In genomic region chr4:137609281-137609680, GRCm38 (mm10) we compare ENCODE assay signal across 25 mouse cellular contexts. TPM values are rescaled to one million over a fixed set of nuclear protein-coding genes. Genes with fewer than 3 reads are reported as not detected.
DNase-seq lines count a peak whose midpoint lies in the region; ATAC-seq and TF ChIP-seq lines count a peak whose summit lies in the region.
"Had no signal": no experiment of that assay in that cellular context is flagged by ENCODE, and none has a peak within 500 bp of the region (broad histone marks: within the 10 kb centered on the region; RNA-seq: fewer than 3 reads in every experiment).

No protein-coding gene starts in this region.

- no peaks in the 10 kb centered on the region for H3K4me1 ChIP-seq in lung, embryonic 14.5 days (ENCODE audit: insufficient read depth)
- H3K4me1 ChIP-seq in CH12.LX (ENCODE audit: control insufficient read depth in 1 of 2, insufficient read depth in 2 of 2), result peaks cover 3 to 10% of the 10 kb centered on the region in 2 experiments
- peaks cover 39% of the 10 kb centered on the region for H3K4me1 ChIP-seq in bone marrow macrophage, adult 2 months (ENCODE audit: control insufficient read depth, insufficient read depth, low read length)
- peaks cover 4% of the 10 kb centered on the region; the same call in 1 of the 2 replicates for H3K4me1 ChIP-seq in liver, postnatal 0 days (ENCODE audit: insufficient read depth)
- H3K4me1 ChIP-seq: embryonic facial prominence, embryonic 13.5 days; hindbrain, embryonic 10.5 days; limb, embryonic 10.5 days; midbrain, embryonic 13.5 days; neural tube, embryonic 13.5 days had no signal

- peaks cover 93% of the 10 kb centered on the region for H3K36me3 ChIP-seq in lung, embryonic 14.5 days (ENCODE audit: insufficient read depth)
- H3K36me3 ChIP-seq in CH12.LX (replicated peaks in 1 of 2; ENCODE audit: control insufficient read depth in 1 of 2, insufficient read depth in 1 of 2, low read length in 1 of 2), result peaks cover 78 to 93% of the 10 kb centered on the region in 2 experiments
- H3K36me3 ChIP-seq in liver, postnatal 0 days (replicated peaks; ENCODE audit: insufficient read depth, low read length), result peaks cover 75% of the 10 kb centered on the region

- no peak for TF ChIP-seq EP300 in CH12.LX (IDR thresholded peaks at IDR 0.05; ENCODE audit: low read length)
- no peak for TF ChIP-seq EP300 in liver, postnatal 0 days (IDR thresholded peaks at IDR 0.05; ENCODE audit: low read depth)

- TF ChIP-seq CTCF in lung, embryonic 14.5 days (IDR thresholded peaks at IDR 0.05; ENCODE audit: low read depth), result no peak
- no peak for TF ChIP-seq CTCF in CH12.LX (conservative IDR thresholded peaks at IDR 0.05 in 1 of 2, IDR thresholded peaks at IDR 0.05 in 1 of 2; ENCODE audit: low read depth in 2 of 2, low read length in 2 of 2)
- TF ChIP-seq CTCF in bone marrow macrophage, adult 2 months (IDR thresholded peaks at IDR 0.05; ENCODE audit: low read depth, low read length), result no peak
- no peak for TF ChIP-seq CTCF in liver, postnatal 0 days (IDR thresholded peaks at IDR 0.05; ENCODE audit: low read depth)

- DNase-seq in lung, embryonic 14.5 days, result peak; percentile 54
- DNase-seq in lung, postnatal 14 days, result no peak
- no peak for DNase-seq in CH12.LX (ENCODE audit: extremely low read depth)
- no peak for DNase-seq in liver, postnatal 0 days
- DNase-seq in layer of hippocampus, postnatal 10 days (ENCODE audit: low spot score in 2 of 2), result no peak
- no peak for DNase-seq in testis, postnatal 14 days (ENCODE audit: low spot score)
- DNase-seq: adrenal gland, postnatal 14 days; cerebellum, adult 18-20 months; gastrocnemius, postnatal 25 days; kidney, adult 11 months; layer of hippocampus, adult 9-11 months had no signal

- H3K79me2 ChIP-seq in CH12.LX (replicated peaks; ENCODE audit: control insufficient read depth, extremely low read depth, insufficient read depth, poor library complexity, severe bottlenecking), result peaks cover 3% of the 10 kb centered on the region

- H3K27ac ChIP-seq in lung, embryonic 14.5 days (ENCODE audit: low read depth), result no peak overlapping the region
- H3K27ac ChIP-seq in CH12.LX (ENCODE audit: insufficient read depth, low read depth), result no peak overlapping the region
- H3K27ac ChIP-seq in bone marrow macrophage, adult 2 months (ENCODE audit: insufficient read depth, low read depth, low read length), result peak overlapping the region; percentile 90
- 0 out of 2 replicates have a peak overlapping the region, but pooled peaks have one; percentile 60 for H3K27ac ChIP-seq in liver, postnatal 0 days (ENCODE audit: low read depth)
- H3K27ac ChIP-seq: embryonic facial prominence, embryonic 13.5 days; hindbrain, embryonic 10.5 days; hindbrain, postnatal 0 days; limb, embryonic 10.5 days; liver, embryonic 14.5 days; midbrain, embryonic 13.5 days; neural tube, embryonic 13.5 days had no signal

- no peak overlapping the region for H3K4me3 ChIP-seq in lung, embryonic 14.5 days (ENCODE audit: low read depth, low read length)
- H3K4me3 ChIP-seq in CH12.LX (replicated peaks in 1 of 3; ENCODE audit: low read depth in 2 of 3, low read length in 2 of 3, poor library complexity in 1 of 3), result no peak overlapping the region
- no peak overlapping the region for H3K4me3 ChIP-seq in bone marrow macrophage, adult 2 months (ENCODE audit: insufficient read depth, low read length)
- H3K4me3 ChIP-seq in liver, postnatal 0 days (ENCODE audit: low read depth, low read length), result no peak overlapping the region
- H3K4me3 ChIP-seq: embryonic facial prominence, embryonic 13.5 days; hindbrain, embryonic 10.5 days; limb, embryonic 10.5 days; midbrain, embryonic 13.5 days; neural tube, embryonic 13.5 days; stomach, embryonic 15.5 days had no signal

- no peaks in the 10 kb centered on the region for H3K27me3 ChIP-seq in lung, embryonic 14.5 days (ENCODE audit: insufficient read depth, low read length)
- no peaks in the 10 kb centered on the region for H3K27me3 ChIP-seq in CH12.LX (replicated peaks)
- no peaks in the 10 kb centered on the region for H3K27me3 ChIP-seq in liver, postnatal 0 days (ENCODE audit: insufficient read depth, low read length)
- H3K27me3 ChIP-seq: embryonic facial prominence, embryonic 13.5 days; midbrain, embryonic 13.5 days; neural tube, embryonic 13.5 days; Patski; stomach, embryonic 15.5 days had no signal

- no peak for TF ChIP-seq POLR2A in CH12.LX (IDR thresholded peaks at IDR 0.05; ENCODE audit: low read depth, low read length)
- TF ChIP-seq POLR2A in bone marrow macrophage, adult 2 months (IDR thresholded peaks at IDR 0.05; ENCODE audit: borderline replicate concordance, low read depth, low read length), result no peak

- WGBS in lung, embryonic 14.5 days, result 37% methylated on average over 7 of the region's 7 CpGs
- 37% methylated on average over 7 of the region's 7 CpGs for WGBS in liver, postnatal 0 days (ENCODE audit: insufficient replicate concordance)

- no peaks in the 10 kb centered on the region for H3K9me3 ChIP-seq in lung, embryonic 14.5 days (ENCODE audit: low read depth, low read length)
- no peaks in the 10 kb centered on the region for H3K9me3 ChIP-seq in CH12.LX (replicated peaks; ENCODE audit: low read length)
- no peaks in the 10 kb centered on the region for H3K9me3 ChIP-seq in liver, postnatal 0 days (ENCODE audit: low read length)
- H3K9me3 ChIP-seq: embryonic facial prominence, embryonic 13.5 days; hindbrain, embryonic 10.5 days; limb, embryonic 10.5 days; midbrain, embryonic 13.5 days; neural tube, embryonic 13.5 days; stomach, embryonic 15.5 days had no signal

- H3K4me2 ChIP-seq in lung, embryonic 14.5 days, result no peak overlapping the region
- H3K4me2 ChIP-seq in CH12.LX (ENCODE audit: insufficient read depth, low read depth, poor library complexity, severe bottlenecking), result no peak overlapping the region
- no peak overlapping the region for H3K4me2 ChIP-seq in liver, postnatal 0 days (ENCODE audit: low read depth, low read length)
- H3K4me2 ChIP-seq: embryonic facial prominence, embryonic 13.5 days; midbrain, embryonic 13.5 days; neural tube, embryonic 13.5 days had no signal

- no peak overlapping the region for H3K9ac ChIP-seq in lung, embryonic 14.5 days
- no peak overlapping the region for H3K9ac ChIP-seq in CH12.LX (ENCODE audit: insufficient read depth, low read depth)
- no peak overlapping the region for H3K9ac ChIP-seq in liver, postnatal 0 days (replicated peaks)
- H3K9ac ChIP-seq: embryonic facial prominence, embryonic 13.5 days; liver, embryonic 14.5 days; midbrain, embryonic 13.5 days; neural tube, embryonic 13.5 days; stomach, embryonic 15.5 days had no signal

- dilution Hi-C loops in CH12.LX (cut with MboI; ENCODE audit: extremely low pct_ligation_motif_present, extremely low pct_unique_long_range_greater_than_20kb, low sequenced_read_pairs), result no loop called here

- ATAC-seq in lung, embryonic 14.5 days (ENCODE audit: insufficient read depth), result no peak; the same call in 1 of the 2 replicates
- 0 out of 2 replicates have a peak, but pooled peaks have one; percentile 10 for ATAC-seq in liver, postnatal 0 days
- ATAC-seq: forebrain, embryonic 14.5 days; hindbrain, postnatal 0 days; midbrain, embryonic 13.5 days had no signal

- no peak for TF ChIP-seq RAD21 in CH12.LX (IDR thresholded peaks at IDR 0.05; ENCODE audit: low read depth, low read length)

- in situ Hi-C loops in CH12.LX (cut with MboI; ENCODE audit: low pct_ligation_motif_present, low pct_unique_long_range_greater_than_20kb, low sequenced_read_pairs), result no loop called here

TF ChIP-seq in CH12.LX, 34 proteins besides CTCF, POLR2A, EP300 and RAD21:
- TF ChIP-seq JUND (conservative IDR thresholded peaks at IDR 0.05; ENCODE audit: low read depth, low read length), result no peak
- peak; percentile 24; the same call in 1 of the 2 replicates for TF ChIP-seq SIN3A (IDR thresholded peaks at IDR 0.05; ENCODE audit: low read length)

RNA-seq across cellular contexts. Expression of gene Usp48, which starts 15.7 kb away (rescaled TPM):
- polyA plus RNA-seq in lung, embryonic 14.5 days (2014; fragmentation: Nextera tagmentation; extraction: Ambion mirVana), result 74.2 and 76.0 TPM in 2 replicates
- total RNA-seq in CH12.LX (2012; rRNA removed) (26.6 and 28.5 TPM in 2 replicates), CH12.LX (2014; rRNA removed) (36.6 and 41.3 TPM in 2 replicates)
- 77.8 and 90.6 TPM in 2 replicates for polyA plus RNA-seq in CH12.LX (2012; ENCODE audit: insufficient read length, low read depth)
- polyA plus RNA-seq in bone marrow macrophage, adult 2 months (2012; ENCODE audit: insufficient read depth, insufficient read length, missing spikeins), result 162 and 193 TPM in 2 replicates
- polyA plus RNA-seq in liver, postnatal 0 days (2015; fragmentation: Nextera tagmentation; extraction: Ambion mirVana), result 23.3 and 28.4 TPM in 2 replicates
- 100 to 1,000 TPM; 135 to 136 TPM for total RNA-seq in layer of hippocampus, postnatal 10 days (2021)

RNA-seq across cellular contexts. Expression of gene Ldlrad2, which starts 34.9 kb away (rescaled TPM):
- polyA plus RNA-seq in lung, embryonic 14.5 days (2014; fragmentation: Nextera tagmentation; extraction: Ambion mirVana), result not detected in 2 replicates
- total RNA-seq in CH12.LX (2012; rRNA removed) (not detected in 2 replicates), CH12.LX (2014; rRNA removed) (not detected in 2 replicates)
- not detected in 2 replicates for polyA plus RNA-seq in CH12.LX (2012; ENCODE audit: insufficient read length, low read depth)
- not detected in 2 replicates for polyA plus RNA-seq in bone marrow macrophage, adult 2 months (2012; ENCODE audit: insufficient read depth, insufficient read length, missing spikeins)
- not detected in 2 replicates for polyA plus RNA-seq in liver, postnatal 0 days (2015; fragmentation: Nextera tagmentation; extraction: Ambion mirVana)
- not detected for total RNA-seq in layer of hippocampus, postnatal 10 days (2021)
- total RNA-seq: adrenal gland, postnatal 14 days; gastrocnemius, postnatal 25 days; hindbrain, postnatal 0 days; left cerebral cortex, adult 8-10 months had no signal
- polyA plus RNA-seq: C2C12; embryonic facial prominence, embryonic 13.5 days; forebrain, embryonic 14.5 days; heart, embryonic 16.5 days; limb, embryonic 10.5 days; liver, embryonic 14.5 days; neural tube, embryonic 13.5 days; Patski; stomach, embryonic 15.5 days had no signal

RNA-seq across cellular contexts. Expression of gene Rap1gap, which starts 55.2 kb away (rescaled TPM):
- 7.0 and 8.4 TPM in 2 replicates for polyA plus RNA-seq in lung, embryonic 14.5 days (2014; fragmentation: Nextera tagmentation; extraction: Ambion mirVana)
- total RNA-seq in CH12.LX (2012; rRNA removed) (5.1 and 5.8 TPM in 2 replicates), CH12.LX (2014; rRNA removed) (2.4 and 3.0 TPM in 2 replicates)
- polyA plus RNA-seq in CH12.LX (2012; ENCODE audit: insufficient read length, low read depth), result 9.2 and 11.1 TPM in 2 replicates
- 2.9 and 3.0 TPM in 2 replicates for polyA plus RNA-seq in bone marrow macrophage, adult 2 months (2012; ENCODE audit: insufficient read depth, insufficient read length, missing spikeins)
- polyA plus RNA-seq in liver, postnatal 0 days (2015; fragmentation: Nextera tagmentation; extraction: Ambion mirVana), result 12.8 and 15.6 TPM in 2 replicates
- 100 to 1,000 TPM; 206 to 220 TPM for total RNA-seq in layer of hippocampus, postnatal 10 days (2021)

Comparison
In these comparisons a context has a peak if more than half of its experiments do, and no peak if none do; other contexts are left out.
1. H3K27ac ChIP-seq: peak in bone marrow macrophage, adult 2 months (single experiment) and liver, postnatal 0 days (single experiment); none in lung, embryonic 14.5 days (single experiment) and CH12.LX (single experiment).